Mouse (Mus musculus): ENCODE measurements around the gene Prpf4. TPM values are rescaled to one million over a fixed set of nuclear protein-coding genes. Genes with fewer than 3 reads are reported as not detected.
A peak's percentile ranks its signal among the peaks of the same experiment; 100 is the strongest.

The Prpf4 gene
- polyA plus RNA-seq, 1 experiment from 2014 or later = 25.2 TPM

- Histone ChIP-seq H3K4me2 (replicated peaks; ENCODE audit: low read depth, low read length) (no peak overlapping the region), H3K4me1 (ENCODE audit: insufficient read depth, low read length) (no peaks in the 10 kb centered on the region), H3K27me3 (ENCODE audit: insufficient read depth, low read length) (no peaks in the 10 kb centered on the region), H3K9me3 (ENCODE audit: low read length) (no peaks in the 10 kb centered on the region), H3K36me3 (ENCODE audit: insufficient read depth, low read length) (peaks cover 1% of the 10 kb centered on the region; the same call in 1 of the 2 replicates), H3K9ac (replicated peaks; ENCODE audit: low read length) (no peak overlapping the region), H3K4me3 (ENCODE audit: low read length) (no peak overlapping the region), H3K27ac (ENCODE audit: low read length) (no peak overlapping the region)
- ATAC-seq (ENCODE audit: low FRiP score, low TSS enrichment) = no peak
These were observed 22.1 kb downstream of the Prpf4 start for GRCm38 (mm10) chr4:62430678-62431077.

DNA sequence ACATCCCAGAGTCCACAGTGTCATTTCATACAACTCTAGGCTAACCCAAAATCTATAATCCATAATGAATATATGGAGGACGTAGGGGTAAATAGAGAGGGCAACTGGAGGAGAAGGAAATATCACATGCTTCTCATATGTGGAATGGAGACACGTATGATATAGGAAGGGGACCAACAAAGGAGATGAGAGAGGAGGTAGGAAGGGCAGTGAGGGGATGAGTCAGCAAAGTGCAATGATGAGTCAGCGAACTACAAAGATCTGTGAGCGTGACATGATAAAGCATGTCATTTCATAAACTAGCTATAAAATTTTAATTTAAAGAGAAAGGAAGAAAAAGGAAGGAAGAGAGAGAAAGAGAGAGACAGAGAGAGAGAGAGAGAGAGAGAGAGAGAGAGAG, 22.9 kb downstream of the Prpf4 start:
- Histone ChIP-seq H3K4me1 (ENCODE audit: insufficient read depth, low read length) (no peaks in the 10 kb centered on the region), H3K27ac (ENCODE audit: low read length) (no peak overlapping the region), H3K27me3 (ENCODE audit: insufficient read depth, low read length) (no peaks in the 10 kb centered on the region), H3K36me3 (ENCODE audit: insufficient read depth, low read length) (no peaks in the 10 kb centered on the region; the same call in 1 of the 2 replicates), H3K4me2 (replicated peaks; ENCODE audit: low read depth, low read length) (no peak overlapping the region), H3K9me3 (ENCODE audit: low read length) (no peaks in the 10 kb centered on the region), H3K4me3 (ENCODE audit: low read length) (no peak overlapping the region), H3K9ac (replicated peaks; ENCODE audit: low read length) (no peak overlapping the region)
- ATAC-seq (ENCODE audit: low FRiP score, low TSS enrichment) = no peak
- WGBS = 86% methylated on average over 4 of the region's 4 CpGs

- ATAC-seq (ENCODE audit: low FRiP score, low TSS enrichment) = no peak
These were observed 25.6 kb downstream of the Prpf4 start for GRCm38 (mm10) chr4:62433939-62434870.

GRCm38 (mm10) chr4:62435081-62435480, 26.5 kb downstream of the Prpf4 start, which contains the start of gene Rnf183:
TSS of gene Rnf183 (minus strand) at chr4:62435252.
- no peak within 1 kb of the TSS for H3K4me2 ChIP-seq (replicated peaks; ENCODE audit: low read depth, low read length)
- no peaks in the 10 kb centered on the region for H3K9me3 ChIP-seq (ENCODE audit: low read length)
- no peak within 1 kb of the TSS for H3K9ac ChIP-seq (replicated peaks; ENCODE audit: low read length)
- no peak within 1 kb of the TSS for H3K27ac ChIP-seq (ENCODE audit: low read length)
- WGBS = 85% methylated on average over 6 of the region's 6 CpGs
- H3K27me3 ChIP-seq (ENCODE audit: insufficient read depth, low read length) = no peaks in the 10 kb centered on the region
- no peaks in the 10 kb centered on the region for H3K4me1 ChIP-seq (ENCODE audit: insufficient read depth, low read length)
- no peaks in the 10 kb centered on the region for H3K36me3 ChIP-seq (ENCODE audit: insufficient read depth, low read length)
- ATAC-seq (ENCODE audit: low FRiP score, low TSS enrichment) = no peak
- H3K4me3 ChIP-seq (ENCODE audit: low read length) = no peak within 1 kb of the TSS

More at GRCm38 (mm10) chr4:62433939-62434870, 25.6 kb downstream of the Prpf4 start:
- Histone ChIP-seq H3K27ac (ENCODE audit: low read length) (no peak overlapping the region), H3K4me1 (ENCODE audit: insufficient read depth, low read length) (no peaks in the 10 kb centered on the region), H3K4me2 (replicated peaks; ENCODE audit: low read depth, low read length) (no peak overlapping the region), H3K27me3 (ENCODE audit: insufficient read depth, low read length) (no peaks in the 10 kb centered on the region), H3K4me3 (ENCODE audit: low read length) (no peak overlapping the region), H3K36me3 (ENCODE audit: insufficient read depth, low read length) (no peaks in the 10 kb centered on the region), H3K9me3 (ENCODE audit: low read length) (no peaks in the 10 kb centered on the region), H3K9ac (replicated peaks; ENCODE audit: low read length) (no peak overlapping the region)
- WGBS = 71% methylated on average over 7 of the region's 7 CpGs

- H3K4me2 ChIP-seq (replicated peaks; ENCODE audit: low read depth, low read length) = no peak overlapping the region
- no peak overlapping the region for H3K4me3 ChIP-seq (ENCODE audit: low read length)
- H3K27ac ChIP-seq (ENCODE audit: low read length) = peak overlapping the region; percentile 4; the same call in 1 of the 2 replicates
- no peaks in the 10 kb centered on the region for H3K4me1 ChIP-seq (ENCODE audit: insufficient read depth, low read length)
- no peaks in the 10 kb centered on the region for H3K36me3 ChIP-seq (ENCODE audit: insufficient read depth, low read length)
- no peaks in the 10 kb centered on the region for H3K27me3 ChIP-seq (ENCODE audit: insufficient read depth, low read length)
- no peaks in the 10 kb centered on the region for H3K9me3 ChIP-seq (ENCODE audit: low read length)
- no peak overlapping the region for H3K9ac ChIP-seq (replicated peaks; ENCODE audit: low read length)
- 85% methylated on average over 3 of the region's 3 CpGs for WGBS
- ATAC-seq (ENCODE audit: low FRiP score, low TSS enrichment) = no peak
These were observed 28.7 kb downstream of the Prpf4 start for GRCm38 (mm10) chr4:62437256-62437778.

GRCm38 (mm10) chr4:62437871-62438270, 29.3 kb downstream of the Prpf4 start:
- Histone ChIP-seq H3K4me1 (ENCODE audit: insufficient read depth, low read length) (no peaks in the 10 kb centered on the region), H3K4me3 (ENCODE audit: low read length) (no peak overlapping the region), H3K9me3 (ENCODE audit: low read length) (no peaks in the 10 kb centered on the region), H3K27me3 (ENCODE audit: insufficient read depth, low read length) (no peaks in the 10 kb centered on the region), H3K36me3 (ENCODE audit: insufficient read depth, low read length) (no peaks in the 10 kb centered on the region), H3K9ac (replicated peaks; ENCODE audit: low read length) (no peak overlapping the region), H3K27ac (ENCODE audit: low read length) (peak overlapping the region; percentile 4; the same call in 1 of the 2 replicates), H3K4me2 (replicated peaks; ENCODE audit: low read depth, low read length) (no peak overlapping the region)
- WGBS = 56% methylated on average over 7 of the region's 7 CpGs
- ATAC-seq (ENCODE audit: low FRiP score, low TSS enrichment) = peak; percentile 80

DNA sequence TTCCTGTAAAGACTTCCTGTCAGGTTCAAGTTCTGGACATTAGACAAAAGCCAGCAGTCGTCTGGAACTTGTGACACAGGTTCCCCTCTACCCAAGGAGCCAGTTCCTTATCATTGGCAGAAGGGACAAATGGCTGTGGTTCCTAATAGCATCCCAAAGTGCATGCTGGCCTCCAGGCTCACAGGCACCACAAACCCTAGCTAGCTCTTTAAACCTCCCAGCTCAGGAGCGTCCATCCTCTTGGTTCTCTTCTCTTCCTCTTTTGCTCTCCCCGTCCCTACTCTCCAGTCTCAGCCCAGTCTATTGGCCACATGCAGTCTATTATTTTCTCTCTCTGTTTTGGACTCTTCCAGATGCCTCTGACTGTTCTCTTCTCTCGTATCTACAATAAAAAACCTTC, 31.2 kb downstream of the Prpf4 start:
- H3K27me3 ChIP-seq (ENCODE audit: insufficient read depth, low read length) = no peaks in the 10 kb centered on the region
- H3K9me3 ChIP-seq (ENCODE audit: low read length) = no peaks in the 10 kb centered on the region
- no peak overlapping the region for H3K4me2 ChIP-seq (replicated peaks; ENCODE audit: low read depth, low read length)
- H3K9ac ChIP-seq (replicated peaks; ENCODE audit: low read length) = no peak overlapping the region
- no peaks in the 10 kb centered on the region for H3K4me1 ChIP-seq (ENCODE audit: insufficient read depth, low read length)
- WGBS = 56% methylated on average over 4 of the region's 4 CpGs
- H3K4me3 ChIP-seq (ENCODE audit: low read length) = no peak overlapping the region
- ATAC-seq (ENCODE audit: low FRiP score, low TSS enrichment) = no peak
- H3K36me3 ChIP-seq (ENCODE audit: insufficient read depth, low read length) = no peaks in the 10 kb centered on the region
- no peak overlapping the region for H3K27ac ChIP-seq (ENCODE audit: low read length)

DNA sequence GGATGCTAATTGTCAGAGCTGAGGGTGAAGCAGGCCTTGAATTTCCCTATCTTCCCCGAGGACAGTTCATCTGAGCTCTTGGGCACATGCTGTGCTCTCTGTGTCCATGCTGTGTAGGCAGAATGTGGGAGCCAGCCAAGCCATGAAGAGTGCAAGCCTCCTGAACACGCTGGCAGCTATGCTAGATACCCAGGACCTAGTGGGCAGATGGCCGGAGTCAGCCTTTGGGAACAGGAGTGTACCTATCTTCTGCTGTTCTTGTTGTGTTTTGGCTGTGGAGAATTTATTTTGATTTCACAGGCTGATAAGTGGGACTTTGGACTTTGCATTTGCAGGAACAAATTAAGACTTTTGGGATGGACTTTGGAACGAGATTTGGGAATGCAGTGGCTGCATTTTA, 31.9 kb downstream of the Prpf4 start:
- Histone ChIP-seq H3K4me3 (ENCODE audit: low read length) (no peak overlapping the region), H3K27me3 (ENCODE audit: insufficient read depth, low read length) (no peaks in the 10 kb centered on the region), H3K9me3 (ENCODE audit: low read length) (no peaks in the 10 kb centered on the region), H3K36me3 (ENCODE audit: insufficient read depth, low read length) (no peaks in the 10 kb centered on the region), H3K27ac (ENCODE audit: low read length) (no peak overlapping the region), H3K4me1 (ENCODE audit: insufficient read depth, low read length) (no peaks in the 10 kb centered on the region), H3K9ac (replicated peaks; ENCODE audit: low read length) (no peak overlapping the region), H3K4me2 (replicated peaks; ENCODE audit: low read depth, low read length) (no peak overlapping the region)
- WGBS = 71% methylated on average over 4 of the region's 4 CpGs
- ATAC-seq (ENCODE audit: low FRiP score, low TSS enrichment) = no peak

DNA sequence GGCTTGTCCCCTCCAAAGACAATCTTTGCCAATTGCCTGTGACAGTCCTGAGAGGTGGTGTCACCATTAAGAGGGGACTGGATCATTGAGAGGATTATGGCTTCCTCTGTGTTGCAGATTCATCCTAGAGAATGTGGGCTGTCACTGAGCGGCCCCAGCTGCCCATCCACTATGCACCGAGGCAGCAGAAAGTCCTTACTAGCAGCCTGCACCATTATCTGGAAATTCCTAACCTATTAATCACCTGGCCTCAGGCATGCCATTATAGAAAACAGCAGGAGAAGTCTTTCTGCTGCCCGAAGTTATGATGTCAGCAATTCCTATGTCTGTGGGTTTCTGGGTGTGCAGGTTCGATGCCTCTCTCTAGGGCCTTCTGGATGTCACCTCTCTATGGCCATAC, 32.4 kb downstream of the Prpf4 start:
- no peak overlapping the region for H3K4me2 ChIP-seq (replicated peaks; ENCODE audit: low read depth, low read length)
- no peaks in the 10 kb centered on the region for H3K9me3 ChIP-seq (ENCODE audit: low read length)
- no peak overlapping the region for H3K4me3 ChIP-seq (ENCODE audit: low read length)
- no peaks in the 10 kb centered on the region for H3K27me3 ChIP-seq (ENCODE audit: insufficient read depth, low read length)
- no peaks in the 10 kb centered on the region for H3K36me3 ChIP-seq (ENCODE audit: insufficient read depth, low read length)
- no peak for ATAC-seq (ENCODE audit: low FRiP score, low TSS enrichment)
- WGBS = 63% methylated on average over 4 of the region's 4 CpGs
- no peak overlapping the region for H3K9ac ChIP-seq (replicated peaks; ENCODE audit: low read length)
- H3K4me1 ChIP-seq (ENCODE audit: insufficient read depth, low read length) = no peaks in the 10 kb centered on the region
- H3K27ac ChIP-seq (ENCODE audit: low read length) = no peak overlapping the region

- Histone ChIP-seq H3K4me3 (ENCODE audit: low read length) (no peak overlapping the region), H3K27me3 (ENCODE audit: insufficient read depth, low read length) (no peaks in the 10 kb centered on the region), H3K4me2 (replicated peaks; ENCODE audit: low read depth, low read length) (no peak overlapping the region), H3K4me1 (ENCODE audit: insufficient read depth, low read length) (no peaks in the 10 kb centered on the region), H3K27ac (ENCODE audit: low read length) (no peak overlapping the region), H3K36me3 (ENCODE audit: insufficient read depth, low read length) (no peaks in the 10 kb centered on the region), H3K9me3 (ENCODE audit: low read length) (no peaks in the 10 kb centered on the region), H3K9ac (replicated peaks; ENCODE audit: low read length) (no peak overlapping the region)
- no peak for ATAC-seq (ENCODE audit: low FRiP score, low TSS enrichment)
- WGBS = 50% methylated on average over 5 of the region's 5 CpGs
These were observed 46.4 kb downstream of the Prpf4 start for GRCm38 (mm10) chr4:62454995-62455394.
